Mouse (Mus musculus): Measurements from ENCODE around the gene Tmtc2. TPM values are rescaled to one million over a fixed set of nuclear protein-coding genes. Genes with fewer than 3 reads are reported as not detected.

The Tmtc2 gene
- polyA plus RNA-seq, 1 experiment from 2014 or later = 6.9 TPM

DNA sequence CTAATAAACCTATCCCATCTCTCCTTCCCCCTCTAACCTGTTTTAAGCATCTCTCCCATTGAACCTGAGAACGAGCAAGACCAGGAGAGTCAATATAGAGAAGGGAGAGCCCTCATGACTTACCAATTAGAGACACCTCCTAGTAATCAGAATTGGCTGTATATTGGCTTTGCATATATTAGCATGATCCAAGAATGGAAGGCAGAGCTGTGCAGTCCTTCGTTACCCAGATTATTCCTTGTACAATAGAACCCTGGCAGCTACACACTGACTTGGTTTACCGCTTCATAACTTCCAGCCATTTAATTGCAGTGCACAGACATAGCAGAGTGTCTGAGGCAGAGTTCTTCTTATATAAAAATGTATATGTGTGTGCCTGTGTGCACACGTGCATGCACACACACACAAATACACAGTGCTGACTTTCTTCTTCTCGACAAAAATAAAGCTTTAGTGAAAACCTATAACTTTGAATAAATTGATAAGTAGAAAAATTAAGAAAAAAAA, 42.2 kb downstream of the Tmtc2 start:
- H3K4me2 ChIP-seq = no peak overlapping the region
- H3K4me3 ChIP-seq (ENCODE audit: low read depth, low read length) = no peak overlapping the region
- no peaks in the 10 kb centered on the region for H3K9me3 ChIP-seq (ENCODE audit: low read depth, low read length)
- no peak for DNase-seq
- TF ChIP-seq CTCF (IDR thresholded peaks at IDR 0.05; ENCODE audit: low read depth) = no peak
- no peak overlapping the region for H3K9ac ChIP-seq
- no peak overlapping the region for H3K27ac ChIP-seq (ENCODE audit: low read depth)
- no peaks in the 10 kb centered on the region for H3K4me1 ChIP-seq (ENCODE audit: insufficient read depth)
- no peak for ATAC-seq (ENCODE audit: insufficient read depth)
- 82% methylated on average over 5 of the region's 5 CpGs for WGBS
- no peaks in the 10 kb centered on the region for H3K36me3 ChIP-seq (ENCODE audit: insufficient read depth)
- H3K27me3 ChIP-seq (ENCODE audit: insufficient read depth, low read length) = no peaks in the 10 kb centered on the region

- Histone ChIP-seq H3K4me1 (ENCODE audit: insufficient read depth) (no peaks in the 10 kb centered on the region), H3K36me3 (ENCODE audit: insufficient read depth) (no peaks in the 10 kb centered on the region), H3K27ac (ENCODE audit: low read depth) (no peak overlapping the region), H3K9me3 (ENCODE audit: low read depth, low read length) (no peaks in the 10 kb centered on the region), H3K9ac (no peak overlapping the region), H3K27me3 (ENCODE audit: insufficient read depth, low read length) (no peaks in the 10 kb centered on the region), H3K4me2 (no peak overlapping the region), H3K4me3 (ENCODE audit: low read depth, low read length) (no peak overlapping the region)
- ATAC-seq (ENCODE audit: insufficient read depth) (no peak), DNase-seq (no peak)
- 71% methylated on average over 9 of the region's 9 CpGs for WGBS
- no peak for TF ChIP-seq CTCF (IDR thresholded peaks at IDR 0.05; ENCODE audit: low read depth)
Observed at GRCm38 (mm10) chr10:105531080-105531894, 43.0 kb downstream of the Tmtc2 start.

GRCm38 (mm10) chr10:105523405-105524088, 50.7 kb downstream of the Tmtc2 start:
- Histone ChIP-seq H3K27ac (ENCODE audit: low read depth) (peak overlapping the region; percentile 65; the same call in 1 of the 2 replicates), H3K4me3 (ENCODE audit: low read depth, low read length) (no peak overlapping the region), H3K27me3 (ENCODE audit: insufficient read depth, low read length) (no peaks in the 10 kb centered on the region), H3K4me1 (ENCODE audit: insufficient read depth) (peaks cover 3% of the 10 kb centered on the region; the same call in 1 of the 2 replicates), H3K36me3 (ENCODE audit: insufficient read depth) (no peaks in the 10 kb centered on the region), H3K9ac (no peak overlapping the region), H3K4me2 (peak overlapping the region; percentile 36; the same call in 1 of the 2 replicates), H3K9me3 (ENCODE audit: low read depth, low read length) (no peaks in the 10 kb centered on the region)
- WGBS = 10% methylated on average over 8 of the region's 8 CpGs
- TF ChIP-seq CTCF (IDR thresholded peaks at IDR 0.05; ENCODE audit: low read depth) = no peak
- peak; percentile 70 for DNase-seq
- ATAC-seq (ENCODE audit: insufficient read depth) = peak; percentile 71; the same call in 1 of the 2 replicates

DNA sequence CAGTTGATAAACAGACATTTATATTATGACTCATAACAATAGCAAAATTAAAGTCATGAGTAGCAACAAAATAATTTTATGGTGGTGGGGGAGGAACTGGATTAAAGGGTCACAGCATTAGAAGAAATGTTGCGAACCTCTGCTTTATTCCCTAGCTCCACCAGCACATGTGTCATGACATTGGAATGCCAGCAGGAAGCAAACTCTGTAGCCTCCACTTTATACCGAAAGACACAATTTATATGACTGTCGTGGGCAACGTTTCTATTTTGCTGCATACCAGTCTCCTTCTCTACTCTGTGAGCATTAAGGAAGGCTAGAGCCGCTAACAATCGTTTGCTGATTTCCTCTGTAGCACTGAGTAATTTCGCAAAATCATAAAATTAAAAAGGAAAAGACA, 51.8 kb downstream of the Tmtc2 start:
- Histone ChIP-seq H3K36me3 (ENCODE audit: insufficient read depth) (no peaks in the 10 kb centered on the region), H3K4me1 (ENCODE audit: insufficient read depth) (peaks cover 3% of the 10 kb centered on the region; the same call in 1 of the 2 replicates), H3K4me2 (no peak overlapping the region), H3K4me3 (ENCODE audit: low read depth, low read length) (no peak overlapping the region), H3K9me3 (ENCODE audit: low read depth, low read length) (no peaks in the 10 kb centered on the region), H3K27me3 (ENCODE audit: insufficient read depth, low read length) (no peaks in the 10 kb centered on the region), H3K9ac (no peak overlapping the region), H3K27ac (ENCODE audit: low read depth) (peak overlapping the region; percentile 15; the same call in 1 of the 2 replicates)
- no peak for TF ChIP-seq CTCF (IDR thresholded peaks at IDR 0.05; ENCODE audit: low read depth)
- whole genome bisulfite sequencing = 45% methylated on average over 7 of the region's 7 CpGs
- ATAC-seq (ENCODE audit: insufficient read depth) (peak; percentile 61), DNase-seq (peak; percentile 45)

GRCm38 (mm10) chr10:105519154-105519806, 55.0 kb downstream of the Tmtc2 start:
- TF ChIP-seq CTCF (IDR thresholded peaks at IDR 0.05; ENCODE audit: low read depth) = no peak
- no peak for DNase-seq

DNA sequence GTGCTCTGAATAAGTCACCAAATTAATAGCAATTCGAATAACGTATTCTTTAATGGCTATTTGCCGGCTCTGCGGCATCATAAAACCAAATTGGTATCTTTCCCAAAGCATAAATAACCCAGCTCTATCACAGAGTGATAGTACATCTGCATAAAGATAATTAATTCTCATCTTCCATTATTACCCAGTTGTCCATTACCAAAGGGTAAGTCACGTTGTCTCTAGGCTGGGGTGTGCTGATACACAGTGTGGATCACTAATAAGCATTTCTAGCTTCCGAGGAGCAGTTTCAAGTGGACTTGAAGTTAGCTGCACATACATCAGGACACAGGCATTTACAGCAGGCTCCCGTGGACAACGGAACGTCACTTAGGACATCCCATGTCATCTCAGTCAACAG, 56.1 kb downstream of the Tmtc2 start:
- Histone ChIP-seq H3K4me2 (no peak overlapping the region), H3K4me1 (ENCODE audit: insufficient read depth) (peaks cover 3% of the 10 kb centered on the region), H3K9ac (no peak overlapping the region), H3K36me3 (ENCODE audit: insufficient read depth) (no peaks in the 10 kb centered on the region), H3K4me3 (ENCODE audit: low read depth, low read length) (no peak overlapping the region), H3K9me3 (ENCODE audit: low read depth, low read length) (no peaks in the 10 kb centered on the region), H3K27me3 (ENCODE audit: insufficient read depth, low read length) (no peaks in the 10 kb centered on the region), H3K27ac (ENCODE audit: low read depth) (no peak overlapping the region)
- DNase-seq = no peak
- ATAC-seq (ENCODE audit: insufficient read depth) = no peak
- WGBS = 85% methylated on average over 9 of the region's 9 CpGs
- TF ChIP-seq CTCF (IDR thresholded peaks at IDR 0.05; ENCODE audit: low read depth) = no peak

More at GRCm38 (mm10) chr10:105519154-105519806, 55.0 kb downstream of the Tmtc2 start:
- Histone ChIP-seq H3K4me3 (ENCODE audit: low read depth, low read length) (no peak overlapping the region), H3K9me3 (ENCODE audit: low read depth, low read length) (no peaks in the 10 kb centered on the region), H3K4me2 (no peak overlapping the region), H3K36me3 (ENCODE audit: insufficient read depth) (no peaks in the 10 kb centered on the region), H3K27ac (ENCODE audit: low read depth) (no peak overlapping the region), H3K4me1 (ENCODE audit: insufficient read depth) (peaks cover 3% of the 10 kb centered on the region), H3K9ac (no peak overlapping the region), H3K27me3 (ENCODE audit: insufficient read depth, low read length) (no peaks in the 10 kb centered on the region)
- WGBS = 76% methylated on average over 6 of the region's 6 CpGs
- no peak for ATAC-seq (ENCODE audit: insufficient read depth)
